Mouse (Mus musculus) stomach, embryonic 16.5 days (tissue): ENCODE data around the gene Chp2. TPM values are rescaled to one million over a fixed set of nuclear protein-coding genes. Genes with fewer than 3 reads are reported as not detected.
"Not testable (repeated sequence)": the region's sequence is repeated elsewhere in the genome, so short reads cannot be mapped to it uniquely, and the experiment has no call there.

Experiments
- ATAC-seq: fragments of 200-750 bp; cut with Nextera tagmentation; 2 replicates; pipeline ENCODE4 v1.8.0; 2017; ENCODE audit warnings: moderate number of reproducible peaks, moderate TSS enrichment; ENCODE audit not compliant: insufficient read depth, low FRiP score
- H3K27ac ChIP-seq: fragments of 300-500 bp; sonication (generic); 2 replicates; pipeline ENCODE4 v1.5.1; 2014; ENCODE audit warnings: low read length
- H3K27me3 ChIP-seq: fragments of 300-500 bp; sonication (generic); 2 replicates; pipeline ENCODE4 v1.6.1; 2014; ENCODE audit warnings: low read length, control low read depth, mixed read lengths; ENCODE audit not compliant: control insufficient read depth, insufficient read depth
- H3K36me3 ChIP-seq: fragments of 300-500 bp; sonication (generic); 2 replicates; pipeline ENCODE4 v1.6.1; 2014; ENCODE audit warnings: low read length; ENCODE audit not compliant: control insufficient read depth, insufficient read depth
- H3K4me1 ChIP-seq: fragments of 300-500 bp; sonication (generic); 2 replicates; pipeline ENCODE4 v1.6.1; 2014; ENCODE audit warnings: low read length, control low read depth, mixed read lengths; ENCODE audit not compliant: control insufficient read depth, insufficient read depth
- H3K4me2 ChIP-seq: fragments of 300-500 bp; sonication (generic); 2 replicates; pipeline ENCODE4 v1.6.1; 2014; ENCODE audit warnings: low read depth, low read length, mixed read lengths
- H3K4me3 ChIP-seq: fragments of 300-500 bp; sonication (generic); replicated peaks from 2 replicates; pipeline ENCODE4 v1.5.1; 2014; ENCODE audit warnings: mild to moderate bottlenecking, low read length
- H3K9ac ChIP-seq: fragments of 300-500 bp; sonication (generic); 2 replicates; pipeline ENCODE4 v1.6.1; 2014; ENCODE audit warnings: low read length
- H3K9me3 ChIP-seq: fragments of 300-500 bp; sonication (generic); replicated peaks from 2 replicates; pipeline ENCODE4 v1.6.1; 2016; ENCODE audit warnings: low read length, control low read depth; ENCODE audit not compliant: control insufficient read depth
- WGBS: fragments of 180-500 bp; shearing (Covaris S2); extraction: QIAGEN DNeasy Blood & Tissue Kit; methylation state at CpG from one replicate; pipeline ENCODE4 v1.1.7; 2014; 5-methylcytosine and 5-hydroxymethylcytosine counted together
- polyA plus RNA-seq: library from polyadenylated mRNA; unstranded; fragments of >200 nt; fragmentation: Nextera tagmentation; extraction: Ambion mirVana; gene quantifications from 2 replicates; pipeline ENCODE4 v1.2.1, GENCODE M21; 2015

The Chp2 gene
- polyA plus RNA-seq, 1 experiment from 2014 or later = 2.0 TPM

DNA sequence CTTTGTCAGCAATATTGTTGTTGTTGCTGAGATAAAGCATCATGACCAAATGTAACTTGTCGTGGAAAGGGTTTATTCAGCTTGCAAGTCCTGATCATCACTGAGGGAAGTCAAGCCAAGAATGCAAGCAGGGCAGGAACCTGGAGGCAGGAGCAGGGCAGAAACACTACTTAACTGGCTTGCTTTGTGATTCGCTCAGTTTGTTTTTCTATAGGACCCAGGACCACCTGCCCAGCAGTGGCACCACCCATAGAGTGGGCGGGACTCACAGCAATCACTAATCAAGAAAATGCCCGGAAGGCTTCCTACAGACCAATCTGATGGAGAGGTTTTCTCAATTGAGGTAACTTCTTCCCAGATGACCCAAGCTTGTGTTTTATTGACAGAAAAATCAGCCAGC is 10.6 kb downstream of the Chp2 start:
- H3K27ac ChIP-seq = no peak overlapping the region
- ATAC-seq = no peak
- no peaks in the 10 kb centered on the region for H3K27me3 ChIP-seq
- no peaks in the 10 kb centered on the region for H3K36me3 ChIP-seq
- no peak overlapping the region for H3K4me3 ChIP-seq
- no peaks in the 10 kb centered on the region for H3K4me1 ChIP-seq
- 73% methylated on average over 4 of the region's 4 CpGs for WGBS
- no peak overlapping the region for H3K4me2 ChIP-seq
- no peaks in the 10 kb centered on the region for H3K9me3 ChIP-seq
- H3K9ac ChIP-seq = no peak overlapping the region

DNA sequence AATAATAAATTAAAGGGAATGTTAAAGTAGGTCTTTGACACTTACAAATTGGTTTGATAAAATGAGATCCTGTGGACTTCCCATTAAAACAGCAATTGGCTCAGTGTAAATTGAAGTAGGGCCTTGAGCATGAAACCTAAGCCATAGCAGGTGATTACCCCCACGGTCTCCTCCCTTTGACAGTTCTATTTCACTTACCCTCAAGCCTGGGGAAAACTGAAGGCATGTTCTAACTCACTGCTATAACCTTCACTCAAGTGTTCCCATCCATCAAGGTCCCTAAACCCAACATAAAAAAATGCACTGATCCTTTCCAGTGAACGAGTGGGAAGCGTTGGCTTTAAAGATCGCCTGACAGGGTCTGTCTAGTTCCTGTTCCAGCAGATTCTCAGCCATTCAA is 11.6 kb downstream of the Chp2 start:
- H3K4me1 ChIP-seq = no peaks in the 10 kb centered on the region
- ATAC-seq = no peak
- H3K27me3 ChIP-seq = no peaks in the 10 kb centered on the region
- H3K36me3 ChIP-seq = no peaks in the 10 kb centered on the region
- H3K4me3 ChIP-seq = no peak overlapping the region
- no peak overlapping the region for H3K27ac ChIP-seq
- no peak overlapping the region for H3K9ac ChIP-seq
- no peaks in the 10 kb centered on the region for H3K9me3 ChIP-seq
- H3K4me2 ChIP-seq = no peak overlapping the region
- WGBS = 69% methylated on average over 4 of the region's 4 CpGs

DNA sequence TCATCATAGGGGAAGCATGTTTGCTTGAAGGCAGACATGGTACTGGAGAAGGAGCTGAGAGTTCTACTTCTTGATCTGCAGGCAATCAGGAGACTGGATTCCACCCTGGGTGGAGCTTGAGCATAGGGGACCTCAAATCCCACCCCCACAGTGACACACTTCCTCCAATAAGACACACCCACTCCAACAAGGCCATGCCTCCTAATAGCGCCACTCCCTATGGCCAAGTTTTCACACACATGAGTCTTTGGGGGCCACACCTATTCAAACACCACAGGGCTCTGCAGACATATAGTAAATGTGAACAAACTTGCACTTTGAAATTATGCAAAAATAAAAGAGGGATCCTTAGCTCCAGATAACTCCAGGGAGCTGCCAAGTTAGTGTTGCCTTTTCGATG is 19.6 kb downstream of the Chp2 start:
- Histone ChIP-seq H3K4me2 (no peak overlapping the region), H3K4me1 (no peaks in the 10 kb centered on the region), H3K36me3 (no peaks in the 10 kb centered on the region), H3K4me3 (no peak overlapping the region), H3K27ac (no peak overlapping the region), H3K27me3 (no peaks in the 10 kb centered on the region), H3K9ac (no peak overlapping the region), H3K9me3 (no peaks in the 10 kb centered on the region)
- ATAC-seq = peak; percentile 26; the same call in 1 of the 2 replicates
- WGBS = 82% methylated on average over 2 of the region's 2 CpGs

DNA sequence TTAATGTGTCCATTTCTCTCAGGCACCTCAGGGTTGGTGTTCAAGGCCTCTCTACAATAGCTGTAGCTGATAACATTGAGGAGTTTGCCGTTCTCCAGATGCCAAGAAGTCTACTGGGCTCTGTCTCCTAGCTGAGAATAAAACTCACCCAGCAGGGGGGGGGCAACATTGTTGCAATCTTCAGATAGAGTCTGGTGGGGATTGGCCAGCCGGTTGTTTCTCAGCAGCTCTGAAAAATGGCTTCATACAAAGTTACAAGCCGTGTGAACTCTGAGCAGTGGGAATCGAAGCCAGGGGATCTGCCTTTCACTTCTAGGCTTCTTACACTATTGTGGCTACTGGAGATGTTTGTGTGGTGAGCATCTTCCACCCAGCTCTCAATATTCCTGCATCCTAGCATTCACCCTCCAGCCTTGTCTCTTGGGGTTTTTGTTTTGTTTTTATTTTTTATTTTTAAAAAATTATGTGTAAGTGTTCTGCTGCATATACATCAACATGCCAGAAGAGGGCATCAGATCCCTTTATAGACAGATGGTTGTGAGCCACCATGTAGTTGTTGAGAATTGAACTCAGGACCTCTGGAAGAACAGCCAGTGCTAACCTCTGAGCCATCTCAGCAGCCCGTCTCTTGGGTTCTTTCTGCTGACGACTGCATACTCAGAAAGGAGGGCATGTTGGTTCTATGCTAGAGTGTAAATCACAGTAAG is 21.3 kb downstream of the Chp2 start:
- 70% methylated on average over 6 of the region's 6 CpGs for WGBS
- ATAC-seq = no peak
- no peaks in the 10 kb centered on the region for H3K27me3 ChIP-seq

DNA sequence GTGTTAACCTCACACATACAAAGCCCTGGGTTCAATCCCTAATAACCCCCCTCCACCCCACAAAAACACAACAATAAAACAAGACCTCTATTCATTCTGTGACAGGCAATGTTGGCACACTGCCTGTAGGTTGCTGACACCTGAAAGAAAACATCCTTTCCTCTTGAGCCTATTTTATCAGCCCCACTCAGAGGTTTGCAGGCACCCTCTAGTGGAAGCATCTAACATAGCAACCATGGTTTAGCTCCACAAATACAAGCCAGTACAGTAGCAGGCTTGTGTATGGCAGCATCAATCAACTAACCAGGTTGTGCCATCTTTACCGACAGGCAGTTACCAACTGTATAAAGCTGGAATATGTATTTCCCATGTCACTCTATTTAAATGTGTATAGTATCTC is 23.0 kb downstream of the Chp2 start:
- ATAC-seq = 0 out of 2 replicates have a peak, but pooled peaks have one; percentile 23
- Histone ChIP-seq H3K4me1 (no peaks in the 10 kb centered on the region), H3K4me2 (no peak overlapping the region), H3K9me3 (no peaks in the 10 kb centered on the region), H3K27me3 (no peaks in the 10 kb centered on the region), H3K9ac (no peak overlapping the region), H3K4me3 (no peak overlapping the region), H3K36me3 (no peaks in the 10 kb centered on the region), H3K27ac (no peak overlapping the region)
- 29% methylated on average over 1 of the region's 1 CpGs for WGBS

More for the DNA sequence above, 21.3 kb downstream of the Chp2 start:
- H3K4me3 ChIP-seq = no peak overlapping the region
- H3K9me3 ChIP-seq = no peaks in the 10 kb centered on the region
- H3K27ac ChIP-seq = no peak overlapping the region
- no peak overlapping the region for H3K9ac ChIP-seq
- H3K4me1 ChIP-seq = no peaks in the 10 kb centered on the region
- H3K36me3 ChIP-seq = no peaks in the 10 kb centered on the region
- H3K4me2 ChIP-seq = no peak overlapping the region

DNA sequence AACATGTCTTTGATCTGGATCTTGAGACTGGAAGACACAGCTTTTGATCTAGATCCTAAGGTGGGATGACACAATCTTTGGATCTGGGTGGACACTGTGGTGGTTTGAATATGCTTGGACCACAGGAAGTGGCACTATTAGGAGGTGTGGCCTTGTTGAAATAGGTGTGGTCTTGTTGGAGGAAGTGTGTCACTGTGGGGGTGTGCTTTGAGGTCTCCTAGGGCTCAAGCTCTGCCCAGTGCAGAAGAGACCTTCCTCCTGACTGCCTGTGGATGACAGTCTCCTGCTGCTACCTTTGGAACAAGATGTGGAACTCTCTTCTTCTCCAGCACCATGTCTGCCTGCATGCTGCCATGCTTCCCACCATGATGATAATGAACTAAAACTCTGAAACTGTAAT is 23.4 kb downstream of the Chp2 start:
- H3K4me2 ChIP-seq, ATAC-seq, H3K4me3 ChIP-seq, H3K27ac ChIP-seq, H3K36me3 ChIP-seq, H3K4me1 ChIP-seq, H3K27me3 ChIP-seq, H3K9me3 ChIP-seq, H3K9ac ChIP-seq: not testable (repeated sequence)

DNA sequence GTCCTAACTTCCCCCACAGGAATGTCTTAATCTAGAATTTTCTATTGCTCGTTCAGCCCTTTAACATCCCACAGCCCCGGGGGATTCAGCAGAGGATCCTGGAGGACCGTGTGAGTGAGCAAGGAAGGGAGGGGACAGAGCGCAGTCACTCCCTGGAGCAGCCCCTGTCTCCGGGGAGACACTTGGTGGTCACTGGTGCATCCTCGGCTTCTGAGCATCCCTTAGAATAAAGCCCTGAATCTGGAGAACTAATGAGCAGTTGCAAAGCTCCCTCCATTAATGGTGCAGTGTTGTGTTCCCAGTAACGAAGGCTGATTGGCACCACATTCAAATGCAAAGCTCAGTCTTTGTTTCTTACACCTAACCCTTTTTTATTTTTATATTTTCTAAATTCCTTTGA is 24.9 kb downstream of the Chp2 start:
- no peak for ATAC-seq
- Histone ChIP-seq H3K27me3 (no peaks in the 10 kb centered on the region), H3K4me1 (no peaks in the 10 kb centered on the region), H3K9ac (no peak overlapping the region), H3K27ac (no peak overlapping the region), H3K4me3 (no peak overlapping the region), H3K4me2 (no peak overlapping the region), H3K9me3 (no peaks in the 10 kb centered on the region), H3K36me3 (no peaks in the 10 kb centered on the region)
- 63% methylated on average over 7 of the region's 7 CpGs for WGBS

DNA sequence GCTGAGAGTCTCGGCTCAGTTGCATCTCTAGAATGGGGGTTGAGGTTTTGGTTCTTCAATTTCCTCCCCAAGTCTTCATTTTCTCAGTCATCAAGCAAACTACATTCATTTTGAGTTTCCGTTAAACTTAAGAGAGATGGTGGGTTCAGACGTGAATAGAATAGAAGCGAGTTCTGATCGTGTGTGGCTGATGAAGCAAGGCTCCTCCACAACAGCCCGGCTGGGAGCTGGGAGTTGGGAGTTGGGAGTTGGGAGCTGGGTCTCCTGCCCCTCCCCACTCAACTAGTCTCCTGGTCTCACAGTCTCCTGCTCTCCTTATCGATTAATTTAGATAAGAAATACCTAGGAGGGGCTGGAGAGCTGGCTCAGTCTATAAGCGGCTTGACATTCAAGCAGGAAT is 25.3 kb downstream of the Chp2 start:
- Histone ChIP-seq H3K4me3 (no peak overlapping the region), H3K36me3 (no peaks in the 10 kb centered on the region), H3K9me3 (no peaks in the 10 kb centered on the region), H3K27ac (no peak overlapping the region), H3K4me1 (no peaks in the 10 kb centered on the region), H3K27me3 (no peaks in the 10 kb centered on the region), H3K9ac (no peak overlapping the region), H3K4me2 (no peak overlapping the region)
- ATAC-seq = no peak
- WGBS = 64% methylated on average over 8 of the region's 8 CpGs

DNA sequence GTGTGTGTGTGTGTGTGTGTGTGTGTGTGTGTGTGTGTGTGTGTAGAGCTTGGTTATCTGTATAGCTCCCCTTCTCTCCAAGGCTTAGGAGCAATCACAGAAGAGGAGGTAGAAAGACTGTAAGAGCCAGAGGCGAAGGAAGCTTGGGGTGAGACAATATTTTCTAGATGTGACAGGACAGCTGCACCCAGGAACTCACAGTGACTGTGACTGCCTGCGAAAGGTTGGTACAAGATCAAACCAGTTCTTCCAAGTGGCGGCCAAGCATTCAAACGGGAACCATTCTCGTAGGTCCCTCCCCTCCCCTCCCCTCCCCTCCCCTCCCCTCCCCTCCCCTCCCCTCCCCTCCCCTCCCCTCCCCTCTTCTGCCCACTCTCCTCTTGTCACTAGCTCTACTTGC is 26.7 kb downstream of the Chp2 start:
- Histone ChIP-seq H3K27ac (no peak overlapping the region), H3K4me2 (no peak overlapping the region), H3K27me3 (no peaks in the 10 kb centered on the region), H3K4me1 (no peaks in the 10 kb centered on the region), H3K9ac (no peak overlapping the region), H3K4me3 (no peak overlapping the region), H3K36me3 (no peaks in the 10 kb centered on the region), H3K9me3 (no peaks in the 10 kb centered on the region)
- WGBS = 48% methylated on average over 5 of the region's 5 CpGs
- ATAC-seq = no peak
